Mouse (Mus musculus) CH12.LX (cell line): ENCODE results near the gene Ptprd.

Experiments used
- CTCF ChIP-seq, 2 experiments: IDR thresholded peaks in 1 of 2; conservative IDR thresholded peaks in 1 of 2; 2 replicates each; pipeline ENCODE4 v1.5.1; 2011 to 2012; ENCODE audit warnings: low read depth in 2 of 2, low read length in 2 of 2, improper control_type of control experiment in 1 of 2, inconsistent platforms in 1 of 2, mild to moderate bottlenecking in 1 of 2, moderate library complexity in 1 of 2
- ETS1 ChIP-seq: conservative IDR thresholded peaks from 2 replicates; pipeline ENCODE4 v1.6.1; 2012; ENCODE audit warnings: low read depth, mild to moderate bottlenecking, inconsistent platforms, low read length, improper control_type of control experiment, moderate library complexity
- IRF4 ChIP-seq: IDR thresholded peaks from 2 replicates; pipeline ENCODE4 v1.6.1; 2014; ENCODE audit warnings: low read depth, mild to moderate bottlenecking, inconsistent platforms, low read length, improper control_type of control experiment
- JUND ChIP-seq: conservative IDR thresholded peaks from 2 replicates; pipeline ENCODE4 v1.6.1; 2011; ENCODE audit warnings: low read depth, low read length, improper control_type of control experiment
- KAT2A ChIP-seq: IDR thresholded peaks from 2 replicates; pipeline ENCODE4 v1.6.1; 2012; ENCODE audit warnings: low read length, improper control_type of control experiment, inconsistent platforms; ENCODE audit not compliant: insufficient replicate concordance
- MAFK ChIP-seq: IDR thresholded peaks from 2 replicates; pipeline ENCODE4 v1.6.1; 2011; ENCODE audit warnings: low read length, improper control_type of control experiment; ENCODE audit not compliant: insufficient replicate concordance
- MAX ChIP-seq: IDR thresholded peaks from 2 replicates; pipeline ENCODE4 v1.6.1; 2011; ENCODE audit warnings: low read length, improper control_type of control experiment
- MYC ChIP-seq: IDR thresholded peaks from 2 replicates; pipeline ENCODE4 v1.6.1; 2011; ENCODE audit warnings: low read depth, mild to moderate bottlenecking, improper control_type of control experiment, low read length
- NRF1 ChIP-seq: IDR thresholded peaks from 2 replicates; pipeline ENCODE4 v1.6.1; 2014; ENCODE audit warnings: low read depth, mild to moderate bottlenecking, inconsistent platforms, low read length, improper control_type of control experiment, moderate library complexity
- POLR2A ChIP-seq: IDR thresholded peaks from 2 replicates; pipeline ENCODE4 v1.6.1; 2011; ENCODE audit warnings: low read depth, mild to moderate bottlenecking, improper control_type of control experiment, low read length
- TCF12 ChIP-seq: IDR thresholded peaks from 2 replicates; pipeline ENCODE4 v1.6.1; 2014; ENCODE audit warnings: low read depth, mild to moderate bottlenecking, inconsistent platforms, low read length, improper control_type of control experiment
- USF2 ChIP-seq: conservative IDR thresholded peaks from 2 replicates; pipeline ENCODE4 v1.6.1; 2011; ENCODE audit warnings: low read depth, low read length, improper control_type of control experiment
- ZKSCAN1 ChIP-seq: IDR thresholded peaks from 2 replicates; pipeline ENCODE4 v1.6.1; 2012; ENCODE audit warnings: low read depth, inconsistent platforms, low read length, improper control_type of control experiment, borderline replicate concordance
- ZNF384 ChIP-seq: IDR thresholded peaks from 2 replicates; pipeline ENCODE4 v1.6.1; 2012; ENCODE audit warnings: low read depth, low read length, improper control_type of control experiment, inconsistent platforms

DNA sequence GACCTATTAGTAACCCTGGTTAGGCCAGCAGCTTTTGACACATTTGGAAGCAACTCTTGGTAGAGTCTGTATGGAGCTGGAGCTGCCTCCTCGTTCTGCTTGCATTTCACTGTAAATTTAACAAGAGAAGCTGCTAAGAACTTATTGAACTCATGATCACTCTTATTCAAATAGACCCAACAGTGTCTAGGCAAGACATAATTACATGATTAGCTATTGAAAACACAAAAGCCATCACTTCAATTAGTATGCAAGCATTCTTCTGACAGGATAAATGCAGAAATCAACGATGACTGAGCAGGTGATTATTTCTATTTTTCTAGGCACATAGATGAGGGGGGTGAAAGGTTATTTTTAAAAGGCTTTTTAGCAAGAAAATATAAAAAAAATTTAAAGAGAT lies 1104.5 kb downstream of the Ptprd start:
- TF ChIP-seq USF2, result no peak
- TF ChIP-seq MAX, result no peak
- no peak for TF ChIP-seq NRF1
- no peak for TF ChIP-seq POLR2A
- no peak for TF ChIP-seq KAT2A
- TF ChIP-seq ETS1, result no peak
- no peak for TF ChIP-seq TCF12
- no peak for TF ChIP-seq CTCF (conservative IDR thresholded peaks at IDR 0.05 in 1 of 2, IDR thresholded peaks at IDR 0.05 in 1 of 2; ENCODE audit: low read depth in 2 of 2, low read length in 2 of 2)
- no peak for TF ChIP-seq MAFK
- TF ChIP-seq IRF4, result no peak
- no peak for TF ChIP-seq ZNF384
- no peak for TF ChIP-seq JUND
- TF ChIP-seq ZKSCAN1, result no peak
- TF ChIP-seq MYC, result no peak
